Mouse (Mus musculus) embryonic facial prominence, embryonic 10.5 days (tissue): ENCODE measurements around the gene 5730455P16Rik. TPM values are rescaled to one million over a fixed set of nuclear protein-coding genes. Genes with fewer than 3 reads are reported as not detected.

ENCODE experiments used
- DNase-seq: peaks from one replicate; pipeline ENCODE4 v3.0.0-alpha.2; 2017; ENCODE audit warnings: low spot score
- H3K27ac ChIP-seq: fragments of 300-500 bp; sonication (generic); replicated peaks from 2 replicates; pipeline ENCODE4 v1.5.1; 2016; ENCODE audit warnings: mild to moderate bottlenecking
- H3K27me3 ChIP-seq: fragments of 300-500 bp; sonication (generic); replicated peaks from 2 replicates; pipeline ENCODE4 v1.6.1; 2016; ENCODE audit warnings: low read depth, mild to moderate bottlenecking; ENCODE audit not compliant: poor library complexity, severe bottlenecking
- H3K36me3 ChIP-seq: fragments of 300-500 bp; sonication (generic); replicated peaks from 2 replicates; pipeline ENCODE4 v1.6.1; 2016; ENCODE audit warnings: mild to moderate bottlenecking, moderate library complexity
- H3K4me1 ChIP-seq: fragments of 300-500 bp; sonication (generic); 2 replicates; pipeline ENCODE4 v1.6.1; 2016
- H3K4me3 ChIP-seq: fragments of 300-500 bp; sonication (generic); 2 replicates; pipeline ENCODE4 v1.5.1; 2016; ENCODE audit warnings: mild to moderate bottlenecking, moderate library complexity
- H3K9me3 ChIP-seq: fragments of 300-500 bp; sonication (generic); 2 replicates; pipeline ENCODE4 v1.6.1; 2016; ENCODE audit warnings: mild to moderate bottlenecking
- WGBS: fragments of 180-500 bp; shearing (Covaris S2); methylation state at CpG from one replicate; pipeline ENCODE4 v1.1.7; 2016; 5-methylcytosine and 5-hydroxymethylcytosine counted together
- polyA plus RNA-seq: library from polyadenylated mRNA; unstranded; fragments of >200 nt; fragmentation: Nextera tagmentation; extraction: Ambion mirVana; gene quantifications from 2 replicates; pipeline ENCODE4 v1.2.1, GENCODE M21; 2016

Gene 5730455P16Rik
- polyA plus RNA-seq, 1 experiment from 2014 or later = 22.4 TPM

GRCm38 (mm10) chr11:80354832-80355231 is 23.0 kb downstream of the 5730455P16Rik start:
- DNase-seq = no peak

GRCm38 (mm10) chr11:80351832-80352430 is 25.9 kb downstream of the 5730455P16Rik start:
- no peaks in the 10 kb centered on the region for H3K9me3 ChIP-seq
- peak; percentile 85 for DNase-seq
- H3K36me3 ChIP-seq = no peaks in the 10 kb centered on the region
- H3K4me3 ChIP-seq = no peak overlapping the region
- WGBS = 79% methylated on average over 5 of the region's 5 CpGs
- no peaks in the 10 kb centered on the region for H3K27me3 ChIP-seq
- no peak overlapping the region for H3K27ac ChIP-seq
- H3K4me1 ChIP-seq = no peaks in the 10 kb centered on the region

More at GRCm38 (mm10) chr11:80354832-80355231, 23.0 kb downstream of the 5730455P16Rik start:
- Histone ChIP-seq H3K27me3 (no peaks in the 10 kb centered on the region), H3K4me1 (no peaks in the 10 kb centered on the region), H3K36me3 (peaks cover 23% of the 10 kb centered on the region; the same call in 1 of the 2 replicates), H3K27ac (no peak overlapping the region), H3K9me3 (no peaks in the 10 kb centered on the region), H3K4me3 (no peak overlapping the region)
- 34% methylated on average over 4 of the region's 4 CpGs for WGBS

- H3K36me3 ChIP-seq = no peaks in the 10 kb centered on the region
- DNase-seq = peak; percentile 33
- H3K4me3 ChIP-seq = no peak overlapping the region
- peaks cover 8% of the 10 kb centered on the region for H3K4me1 ChIP-seq
- H3K27me3 ChIP-seq = peaks cover 2% of the 10 kb centered on the region; the same call in 1 of the 2 replicates
- no peaks in the 10 kb centered on the region for H3K9me3 ChIP-seq
- 4% methylated on average over 2 of the region's 2 CpGs for WGBS
- H3K27ac ChIP-seq = no peak overlapping the region; the same call in 1 of the 2 replicates
These were observed 35.4 kb downstream of the 5730455P16Rik start for GRCm38 (mm10) chr11:80342482-80342881.

- whole genome bisulfite sequencing = 16% methylated on average over 6 of the region's 6 CpGs
- Histone ChIP-seq H3K9me3 (no peaks in the 10 kb centered on the region), H3K27me3 (peaks cover 18% of the 10 kb centered on the region; the same call in 1 of the 2 replicates), H3K4me3 (no peak overlapping the region), H3K27ac (no peak overlapping the region), H3K4me1 (peaks cover 20% of the 10 kb centered on the region), H3K36me3 (no peaks in the 10 kb centered on the region)
- no peak for DNase-seq
These were observed 41.5 kb downstream of the 5730455P16Rik start for GRCm38 (mm10) chr11:80336351-80336730.

- Histone ChIP-seq H3K4me3 (0 out of 2 replicates have a peak overlapping the region, but pooled peaks have one; percentile 3), H3K9me3 (no peaks in the 10 kb centered on the region), H3K27me3 (peaks cover 18% of the 10 kb centered on the region; the same call in 1 of the 2 replicates), H3K27ac (no peak overlapping the region), H3K4me1 (peaks cover 20% of the 10 kb centered on the region), H3K36me3 (no peaks in the 10 kb centered on the region)
- peak; percentile 53 for DNase-seq
- WGBS = 2% methylated on average over 7 of the region's 7 CpGs
These were observed 42.1 kb downstream of the 5730455P16Rik start for GRCm38 (mm10) chr11:80335609-80336350.

- H3K27ac ChIP-seq = no peak overlapping the region
- DNase-seq = peak; percentile 35
These were observed 45.0 kb downstream of the 5730455P16Rik start for GRCm38 (mm10) chr11:80332709-80333400.

GRCm38 (mm10) chr11:80324636-80325035 is 53.2 kb downstream of the 5730455P16Rik start:
- Histone ChIP-seq H3K9me3 (no peaks in the 10 kb centered on the region), H3K4me3 (no peak overlapping the region), H3K4me1 (no peaks in the 10 kb centered on the region), H3K36me3 (no peaks in the 10 kb centered on the region), H3K27ac (no peak overlapping the region), H3K27me3 (no peaks in the 10 kb centered on the region)
- WGBS = 87% methylated on average over 6 of the region's 6 CpGs
- DNase-seq = no peak

More at GRCm38 (mm10) chr11:80332709-80333400, 45.0 kb downstream of the 5730455P16Rik start:
- H3K36me3 ChIP-seq = no peaks in the 10 kb centered on the region
- H3K27me3 ChIP-seq = peaks cover 18% of the 10 kb centered on the region; the same call in 1 of the 2 replicates
- 71% methylated on average over 12 of the region's 12 CpGs for WGBS
- H3K9me3 ChIP-seq = no peaks in the 10 kb centered on the region
- peaks cover 20% of the 10 kb centered on the region for H3K4me1 ChIP-seq
- H3K4me3 ChIP-seq = no peak overlapping the region

- no peaks in the 10 kb centered on the region for H3K9me3 ChIP-seq
- H3K27ac ChIP-seq = no peak overlapping the region
- H3K4me3 ChIP-seq = no peak overlapping the region
- WGBS = 64% methylated on average over 13 of the region's 13 CpGs
- H3K4me1 ChIP-seq = 0 out of 2 replicates have a peak, but pooled peaks cover 3% of the 10 kb centered on the region
- H3K36me3 ChIP-seq = no peaks in the 10 kb centered on the region
- no peak for DNase-seq
- no peaks in the 10 kb centered on the region for H3K27me3 ChIP-seq
These were observed 54.6 kb downstream of the 5730455P16Rik start for GRCm38 (mm10) chr11:80323255-80323654.

- H3K27me3 ChIP-seq = 0 out of 2 replicates have a peak, but pooled peaks cover 9% of the 10 kb centered on the region
- DNase-seq = no peak
- H3K27ac ChIP-seq = peak overlapping the region; percentile 19; the same call in 1 of the 2 replicates
- no peak overlapping the region for H3K4me3 ChIP-seq
- peaks cover 42% of the 10 kb centered on the region for H3K4me1 ChIP-seq
- no peaks in the 10 kb centered on the region for H3K9me3 ChIP-seq
- WGBS = 53% methylated on average over 10 of the region's 10 CpGs
- H3K36me3 ChIP-seq = no peaks in the 10 kb centered on the region
These were observed 61.8 kb downstream of the 5730455P16Rik start for GRCm38 (mm10) chr11:80315743-80316639.

- Histone ChIP-seq H3K4me1 (peaks cover 48% of the 10 kb centered on the region), H3K9me3 (no peaks in the 10 kb centered on the region), H3K4me3 (no peak overlapping the region), H3K36me3 (no peaks in the 10 kb centered on the region), H3K27ac (no peak overlapping the region), H3K27me3 (peaks cover 15% of the 10 kb centered on the region; the same call in 1 of the 2 replicates)
- no peak for DNase-seq
- 83% methylated on average over 4 of the region's 4 CpGs for WGBS
These were observed 63.9 kb downstream of the 5730455P16Rik start for GRCm38 (mm10) chr11:80313944-80314343.

GRCm38 (mm10) chr11:80313462-80313861 is 64.4 kb downstream of the 5730455P16Rik start:
- no peak overlapping the region for H3K27ac ChIP-seq
- peaks cover 47% of the 10 kb centered on the region for H3K4me1 ChIP-seq
- no peak for DNase-seq
- peaks cover 15% of the 10 kb centered on the region; the same call in 1 of the 2 replicates for H3K27me3 ChIP-seq
- no peak overlapping the region for H3K4me3 ChIP-seq
- no peaks in the 10 kb centered on the region for H3K9me3 ChIP-seq
- WGBS = 82% methylated on average over 1 of the region's 1 CpGs
- no peaks in the 10 kb centered on the region for H3K36me3 ChIP-seq
